Mouse (Mus musculus) ES-Bruce4 (cell line): ENCODE measurements around the gene Gm10272.

Experiments used
- CTCF ChIP-seq: IDR thresholded peaks from one replicate; pipeline ENCODE4 v1.8.1; 2011; ENCODE audit warnings: low read depth, low read length
- POLR2A ChIP-seq: IDR thresholded peaks from one replicate; pipeline ENCODE4 v1.8.1; 2011; ENCODE audit warnings: low read length; ENCODE audit not compliant: insufficient read depth

DNA sequence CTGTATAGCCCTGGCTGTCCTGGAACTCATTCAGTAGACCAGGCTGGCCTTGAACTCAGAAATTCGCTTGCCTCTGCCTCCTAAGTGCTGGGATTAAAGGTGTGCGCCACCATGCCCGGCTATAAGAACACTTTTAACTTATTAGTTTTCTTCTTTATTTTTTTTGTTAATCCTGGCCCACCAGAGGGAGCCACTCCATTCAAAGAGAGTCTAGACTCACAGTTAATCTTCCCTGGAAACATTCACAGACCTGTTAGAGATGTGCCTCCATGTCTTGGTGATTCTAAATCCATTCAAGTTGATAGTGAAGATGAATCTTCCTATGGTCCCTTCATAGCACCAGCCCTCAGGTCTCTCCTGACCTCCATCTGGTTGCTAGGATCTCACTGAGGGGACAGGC lies 3.4 kb downstream of the Gm10272 start:
- TF ChIP-seq CTCF (no peak), POLR2A (no peak)
